Mouse (Mus musculus) intestine, embryonic 16.5 days (tissue): ENCODE measurements around the gene Hba-x. TPM values are rescaled to one million over a fixed set of nuclear protein-coding genes. Genes with fewer than 3 reads are reported as not detected.

ENCODE experiments used
- ATAC-seq: fragments of 200-750 bp; cut with Nextera tagmentation; 2 replicates; pipeline ENCODE4 v1.8.0; 2017; ENCODE audit warnings: moderate TSS enrichment, moderate library complexity
- H3K27ac ChIP-seq: fragments of 300-500 bp; sonication (generic); 2 replicates; pipeline ENCODE4 v1.5.1; 2014; ENCODE audit warnings: mild to moderate bottlenecking, low read length
- H3K27me3 ChIP-seq: fragments of 300-500 bp; sonication (generic); replicated peaks from 2 replicates; pipeline ENCODE4 v1.6.1; 2014; ENCODE audit warnings: low read length, control low read depth, mixed read lengths; ENCODE audit not compliant: control insufficient read depth, insufficient read depth
- H3K36me3 ChIP-seq: fragments of 300-500 bp; sonication (generic); 2 replicates; pipeline ENCODE4 v1.6.1; 2014; ENCODE audit warnings: low read length, control low read depth; ENCODE audit not compliant: control insufficient read depth, insufficient read depth
- H3K4me1 ChIP-seq: fragments of 300-500 bp; sonication (generic); 2 replicates; pipeline ENCODE4 v1.6.1; 2014; ENCODE audit warnings: low read length, control low read depth, mixed read lengths; ENCODE audit not compliant: control insufficient read depth, insufficient read depth
- H3K4me2 ChIP-seq: fragments of 300-500 bp; sonication (generic); 2 replicates; pipeline ENCODE4 v1.6.1; 2014; ENCODE audit warnings: low read depth, low read length, control low read depth
- H3K4me3 ChIP-seq: fragments of 300-500 bp; sonication (generic); 2 replicates; pipeline ENCODE4 v1.5.1; 2014; ENCODE audit warnings: mild to moderate bottlenecking, low read length
- H3K9ac ChIP-seq: fragments of 300-500 bp; sonication (generic); 2 replicates; pipeline ENCODE4 v1.6.1; 2014; ENCODE audit warnings: low read depth, low read length
- H3K9me3 ChIP-seq: fragments of 300-500 bp; sonication (generic); 2 replicates; pipeline ENCODE4 v1.6.1; 2016; ENCODE audit warnings: low read length, control low read depth; ENCODE audit not compliant: control insufficient read depth
- WGBS: fragments of 180-500 bp; shearing (Covaris S2); extraction: QIAGEN DNeasy Blood & Tissue Kit; methylation state at CpG from one replicate; pipeline ENCODE4 v1.1.7; 2014; 5-methylcytosine and 5-hydroxymethylcytosine counted together
- polyA plus RNA-seq: library from polyadenylated mRNA; unstranded; fragments of >200 nt; fragmentation: Nextera tagmentation; extraction: Ambion mirVana; gene quantifications from 2 replicates; pipeline ENCODE4 v1.2.1, GENCODE M21; 2015

Gene Hba-x
- polyA plus RNA-seq, 1 experiment from 2014 or later, result 16.4 TPM

GRCm38 (mm10) chr11:32235646-32236045 is 40.6 kb upstream of the Hba-x start:
- Histone ChIP-seq H3K27ac (no peak overlapping the region; the same call in 1 of the 2 replicates), H3K4me3 (no peak overlapping the region), H3K36me3 (peaks cover 9% of the 10 kb centered on the region; the same call in 1 of the 2 replicates), H3K9me3 (no peaks in the 10 kb centered on the region), H3K27me3 (no peaks in the 10 kb centered on the region), H3K4me1 (peaks cover 22% of the 10 kb centered on the region), H3K4me2 (no peak overlapping the region), H3K9ac (no peak overlapping the region)
- WGBS, result 29% methylated on average over 3 of the region's 3 CpGs
- peak; percentile 54 for ATAC-seq

- peak overlapping the region; percentile 34 for H3K27ac ChIP-seq
- H3K4me3 ChIP-seq, result no peak overlapping the region
- H3K9me3 ChIP-seq, result no peaks in the 10 kb centered on the region
- no peak for ATAC-seq
- H3K4me2 ChIP-seq, result no peak overlapping the region
- peaks cover 22% of the 10 kb centered on the region for H3K4me1 ChIP-seq
- WGBS, result 64% methylated on average over 2 of the region's 2 CpGs
- no peaks in the 10 kb centered on the region for H3K27me3 ChIP-seq
- peaks cover 9% of the 10 kb centered on the region; the same call in 1 of the 2 replicates for H3K36me3 ChIP-seq
- H3K9ac ChIP-seq, result no peak overlapping the region
Measured at GRCm38 (mm10) chr11:32236132-32236531, 40.1 kb upstream of the Hba-x start.

- Histone ChIP-seq H3K4me3 (no peak overlapping the region), H3K27me3 (no peaks in the 10 kb centered on the region), H3K9ac (no peak overlapping the region), H3K4me1 (peaks cover 22% of the 10 kb centered on the region), H3K27ac (no peak overlapping the region), H3K4me2 (no peak overlapping the region), H3K9me3 (no peaks in the 10 kb centered on the region), H3K36me3 (peaks cover 7% of the 10 kb centered on the region; the same call in 1 of the 2 replicates)
- ATAC-seq, result no peak
- 62% methylated on average over 9 of the region's 9 CpGs for WGBS
Measured at GRCm38 (mm10) chr11:32236712-32237410, 39.3 kb upstream of the Hba-x start.

GRCm38 (mm10) chr11:32237411-32237795 is 38.8 kb upstream of the Hba-x start:
- no peak overlapping the region for H3K4me2 ChIP-seq
- H3K9ac ChIP-seq, result no peak overlapping the region
- H3K27me3 ChIP-seq, result no peaks in the 10 kb centered on the region
- H3K4me3 ChIP-seq, result no peak overlapping the region
- H3K4me1 ChIP-seq, result peaks cover 22% of the 10 kb centered on the region
- no peak overlapping the region for H3K27ac ChIP-seq
- 88% methylated on average over 3 of the region's 3 CpGs for WGBS
- ATAC-seq, result no peak
- peaks cover 3% of the 10 kb centered on the region; the same call in 1 of the 2 replicates for H3K36me3 ChIP-seq
- H3K9me3 ChIP-seq, result no peaks in the 10 kb centered on the region

GRCm38 (mm10) chr11:32238093-32238860 is 37.9 kb upstream of the Hba-x start:
- no peaks in the 10 kb centered on the region for H3K9me3 ChIP-seq
- peak; percentile 45; the same call in 1 of the 2 replicates for ATAC-seq
- H3K27ac ChIP-seq, result no peak overlapping the region
- H3K4me1 ChIP-seq, result peaks cover 26% of the 10 kb centered on the region
- peaks cover 3% of the 10 kb centered on the region; the same call in 1 of the 2 replicates for H3K36me3 ChIP-seq
- no peak overlapping the region for H3K4me2 ChIP-seq
- H3K4me3 ChIP-seq, result no peak overlapping the region
- no peak overlapping the region for H3K9ac ChIP-seq
- WGBS, result 61% methylated on average over 5 of the region's 5 CpGs
- H3K27me3 ChIP-seq, result no peaks in the 10 kb centered on the region

- H3K4me2 ChIP-seq, result no peak overlapping the region
- H3K9ac ChIP-seq, result peak overlapping the region; percentile 30; the same call in 1 of the 2 replicates
- peak overlapping the region; percentile 89 for H3K27ac ChIP-seq
- peaks cover 19% of the 10 kb centered on the region for H3K4me1 ChIP-seq
- no peaks in the 10 kb centered on the region for H3K9me3 ChIP-seq
- no peaks in the 10 kb centered on the region; the same call in 1 of the 2 replicates for H3K36me3 ChIP-seq
- peak; percentile 84 for ATAC-seq
- H3K27me3 ChIP-seq, result no peaks in the 10 kb centered on the region
- no peak overlapping the region for H3K4me3 ChIP-seq
Measured at GRCm38 (mm10) chr11:32241391-32241790, 34.8 kb upstream of the Hba-x start.

GRCm38 (mm10) chr11:32242209-32242608 is 34.0 kb upstream of the Hba-x start:
- ATAC-seq, result no peak
- no peaks in the 10 kb centered on the region for H3K9me3 ChIP-seq
- H3K27me3 ChIP-seq, result no peaks in the 10 kb centered on the region
- peaks cover 18% of the 10 kb centered on the region for H3K4me1 ChIP-seq
- H3K9ac ChIP-seq, result no peak overlapping the region
- H3K36me3 ChIP-seq, result no peaks in the 10 kb centered on the region; the same call in 1 of the 2 replicates
- WGBS, result 82% methylated on average over 3 of the region's 3 CpGs
- peak overlapping the region; percentile 89; the same call in 1 of the 2 replicates for H3K27ac ChIP-seq
- H3K4me3 ChIP-seq, result no peak overlapping the region
- no peak overlapping the region for H3K4me2 ChIP-seq

GRCm38 (mm10) chr11:32243205-32243955 is 32.8 kb upstream of the Hba-x start:
- Histone ChIP-seq H3K27ac (no peak overlapping the region), H3K36me3 (no peaks in the 10 kb centered on the region; the same call in 1 of the 2 replicates), H3K27me3 (no peaks in the 10 kb centered on the region), H3K4me3 (no peak overlapping the region), H3K9ac (no peak overlapping the region), H3K4me1 (peaks cover 13% of the 10 kb centered on the region), H3K9me3 (no peaks in the 10 kb centered on the region), H3K4me2 (no peak overlapping the region)
- no peak for ATAC-seq
- WGBS, result 72% methylated on average over 7 of the region's 7 CpGs

GRCm38 (mm10) chr11:32244064-32244463 is 32.1 kb upstream of the Hba-x start:
- Histone ChIP-seq H3K9ac (no peak overlapping the region), H3K27ac (peak overlapping the region; percentile 60), H3K4me2 (no peak overlapping the region), H3K36me3 (no peaks in the 10 kb centered on the region; the same call in 1 of the 2 replicates), H3K4me1 (peaks cover 13% of the 10 kb centered on the region), H3K4me3 (no peak overlapping the region), H3K9me3 (no peaks in the 10 kb centered on the region), H3K27me3 (no peaks in the 10 kb centered on the region)
- WGBS, result 71% methylated on average over 3 of the region's 3 CpGs
- no peak for ATAC-seq
